Mouse (Mus musculus) ZHBTc4 (cell line): ENCODE results near the gene Plrg1.

ENCODE experiments used
- DNase-seq: peaks from one replicate; pipeline ENCODE4 v3.0.0-alpha.2; 2011; ENCODE audit warnings: low read depth, low spot score

Gene Plrg1

GRCm38 (mm10) chr3:83052102-83052501 is 3.2 kb upstream of the Plrg1 start:
- DNase-seq = peak; percentile 36

GRCm38 (mm10) chr3:83053126-83053525 is 2.2 kb upstream of the Plrg1 start:
- no peak for DNase-seq

GRCm38 (mm10) chr3:83053758-83054157 is 1.6 kb upstream of the Plrg1 start:
- peak; percentile 26 for DNase-seq

- DNase-seq = no peak
Measured at GRCm38 (mm10) chr3:83054759-83055158, 563 bp upstream of the Plrg1 start.

- DNase-seq = peak; percentile 57
Measured at GRCm38 (mm10) chr3:83057046-83057445, 1.7 kb downstream of the Plrg1 start.

GRCm38 (mm10) chr3:83067920-83068319 is 12.6 kb downstream of the Plrg1 start:
- DNase-seq = no peak

GRCm38 (mm10) chr3:83068869-83069268 is 13.5 kb downstream of the Plrg1 start:
- DNase-seq = no peak

- DNase-seq = no peak
Measured at GRCm38 (mm10) chr3:83070231-83070630, 14.9 kb downstream of the Plrg1 start.

- no peak for DNase-seq
Measured at GRCm38 (mm10) chr3:83076563-83076962, 21.2 kb downstream of the Plrg1 start.

GRCm38 (mm10) chr3:83080567-83081055 is 25.3 kb downstream of the Plrg1 start:
- DNase-seq = peak; percentile 75

- no peak for DNase-seq
Measured at GRCm38 (mm10) chr3:83097586-83097985, 42.3 kb downstream of the Plrg1 start.

- peak; percentile 51 for DNase-seq
Measured at GRCm38 (mm10) chr3:83098546-83099034, 43.3 kb downstream of the Plrg1 start.

- DNase-seq = no peak
Measured at GRCm38 (mm10) chr3:83099139-83099538, 43.8 kb downstream of the Plrg1 start.

- no peak for DNase-seq
Measured at GRCm38 (mm10) chr3:83099651-83100050, 44.3 kb downstream of the Plrg1 start.

- peak; percentile 50 for DNase-seq
Measured at GRCm38 (mm10) chr3:83102286-83102685, 47.0 kb downstream of the Plrg1 start.

GRCm38 (mm10) chr3:83110163-83110562 is 54.8 kb downstream of the Plrg1 start:
- peak; percentile 59 for DNase-seq

GRCm38 (mm10) chr3:83111485-83112261 is 56.4 kb downstream of the Plrg1 start:
- no peak for DNase-seq

- no peak for DNase-seq
Measured at GRCm38 (mm10) chr3:83112869-83113268, 57.5 kb downstream of the Plrg1 start.

- no peak for DNase-seq
Measured at GRCm38 (mm10) chr3:83114946-83115345, 59.6 kb downstream of the Plrg1 start.

- no peak for DNase-seq
Measured at GRCm38 (mm10) chr3:83117592-83117991, 62.3 kb downstream of the Plrg1 start.
